Mouse (Mus musculus): Measurements from ENCODE around the gene Gm20498.

Gm20498 gene

GRCm38 (mm10) chr12:81331937-81332874 lies 200.5 kb downstream of the Gm20498 start:
- DNase-seq, result peak; percentile 73

- DNase-seq, result no peak
Measured at GRCm38 (mm10) chr12:81331046-81331638, 201.6 kb downstream of the Gm20498 start.

GRCm38 (mm10) chr12:81324991-81325390 lies 207.7 kb downstream of the Gm20498 start:
- no peak for DNase-seq

- no peak for DNase-seq
Measured at GRCm38 (mm10) chr12:81324116-81324515, 208.6 kb downstream of the Gm20498 start.

GRCm38 (mm10) chr12:81321021-81321420 lies 211.7 kb downstream of the Gm20498 start:
- DNase-seq, result no peak

GRCm38 (mm10) chr12:81317811-81318210 lies 214.9 kb downstream of the Gm20498 start:
- no peak for DNase-seq

GRCm38 (mm10) chr12:81315953-81316352 lies 216.8 kb downstream of the Gm20498 start:
- no peak for DNase-seq
